Mouse (Mus musculus) gastrocnemius, postnatal 36 days (tissue): ENCODE measurements around the gene Tmcc3. TPM values are rescaled to one million over a fixed set of nuclear protein-coding genes. Genes with fewer than 3 reads are reported as not detected.

ENCODE experiments used
- DNase-seq, 2 experiments: peaks; one replicate each; pipeline ENCODE4 v3.0.0; 2022
- intact Hi-C: fragments of 180-260 bp; cut with DNase I; formaldehyde crosslinking; loops from one replicate; pipeline ENCODE4 v1.15.1; 2025
- total RNA-seq, 2 experiments: library from RNA; stranded (reverse); gene quantifications; 2 replicates each; pipeline ENCODE4 v1.2.3; 2021

Tmcc3 gene
- total RNA-seq, 2 experiments from 2014 or later, result 17.3 to 19.3 TPM

DNA sequence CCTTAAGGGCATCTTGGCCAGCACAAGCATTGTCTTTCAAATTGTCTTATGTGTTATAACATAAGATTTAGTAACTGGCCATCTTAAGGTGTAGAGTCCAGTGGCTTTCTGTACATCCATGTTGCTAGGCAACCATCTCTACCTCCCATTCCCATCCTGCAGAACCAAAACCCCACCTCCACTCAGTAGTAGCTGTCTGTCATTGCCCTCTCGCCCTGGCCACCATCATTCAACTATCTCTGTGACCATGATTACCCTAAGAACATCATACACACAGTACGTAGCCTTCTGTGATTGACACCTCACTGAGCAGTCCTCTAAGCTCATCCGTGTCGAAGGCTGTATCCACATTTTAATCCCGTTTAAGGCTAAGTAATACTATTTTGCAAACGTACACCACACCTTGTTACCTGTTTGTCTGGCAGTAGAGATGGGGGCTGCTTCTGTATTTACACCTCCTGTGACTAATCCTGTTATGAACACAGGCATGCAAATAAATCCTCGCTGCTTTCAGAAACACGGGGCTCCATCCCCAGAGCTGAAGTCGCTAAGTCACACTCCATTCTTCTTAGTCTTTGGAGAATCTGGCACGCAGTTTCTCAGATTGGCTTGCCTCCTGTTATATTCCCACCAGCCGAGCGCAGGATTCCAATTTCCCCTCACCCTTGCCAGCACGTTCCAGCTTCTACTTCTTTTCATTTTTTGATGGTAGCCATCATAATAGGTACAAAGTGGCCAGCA lies 299.6 kb downstream of the Tmcc3 start:
- intact Hi-C loops, result no loop called here
- no peak for DNase-seq

DNA sequence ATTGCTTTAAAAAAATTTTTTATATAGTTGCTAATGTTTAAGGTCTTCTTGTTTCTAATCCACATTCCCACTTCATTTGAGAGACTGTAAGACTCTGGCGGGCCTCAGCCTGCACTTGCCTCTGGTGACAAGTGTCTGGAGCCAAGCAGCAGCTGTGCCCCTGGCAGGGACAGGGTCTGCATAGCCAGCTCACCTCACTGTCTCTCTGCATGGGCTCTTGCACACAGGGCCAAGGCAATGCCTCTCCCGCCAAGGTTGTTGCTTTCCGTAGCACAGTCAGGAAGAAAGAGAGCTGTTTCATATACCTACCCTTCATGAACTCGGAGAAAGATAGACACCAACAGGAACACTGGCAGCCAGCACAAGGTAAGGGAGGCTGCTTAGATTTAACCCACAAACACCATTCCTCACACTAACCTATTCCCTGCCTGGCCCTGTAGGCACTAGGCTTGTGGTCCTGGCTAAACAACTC lies 300.3 kb downstream of the Tmcc3 start:
- intact Hi-C loops, result no loop called here
- DNase-seq, result no peak

GRCm38 (mm10) chr10:94619586-94619985 lies 307.8 kb downstream of the Tmcc3 start:
- intact Hi-C loops, result no loop called here
- no peak for DNase-seq

GRCm38 (mm10) chr10:94620561-94620960 lies 308.8 kb downstream of the Tmcc3 start:
- no peak for DNase-seq
- intact Hi-C loops, result loop anchor here (5.0 to 10.0 kb wide), 3 partner anchors 154 to 854 kb away; partner anchors contain the start of gene Plxnc1

DNA sequence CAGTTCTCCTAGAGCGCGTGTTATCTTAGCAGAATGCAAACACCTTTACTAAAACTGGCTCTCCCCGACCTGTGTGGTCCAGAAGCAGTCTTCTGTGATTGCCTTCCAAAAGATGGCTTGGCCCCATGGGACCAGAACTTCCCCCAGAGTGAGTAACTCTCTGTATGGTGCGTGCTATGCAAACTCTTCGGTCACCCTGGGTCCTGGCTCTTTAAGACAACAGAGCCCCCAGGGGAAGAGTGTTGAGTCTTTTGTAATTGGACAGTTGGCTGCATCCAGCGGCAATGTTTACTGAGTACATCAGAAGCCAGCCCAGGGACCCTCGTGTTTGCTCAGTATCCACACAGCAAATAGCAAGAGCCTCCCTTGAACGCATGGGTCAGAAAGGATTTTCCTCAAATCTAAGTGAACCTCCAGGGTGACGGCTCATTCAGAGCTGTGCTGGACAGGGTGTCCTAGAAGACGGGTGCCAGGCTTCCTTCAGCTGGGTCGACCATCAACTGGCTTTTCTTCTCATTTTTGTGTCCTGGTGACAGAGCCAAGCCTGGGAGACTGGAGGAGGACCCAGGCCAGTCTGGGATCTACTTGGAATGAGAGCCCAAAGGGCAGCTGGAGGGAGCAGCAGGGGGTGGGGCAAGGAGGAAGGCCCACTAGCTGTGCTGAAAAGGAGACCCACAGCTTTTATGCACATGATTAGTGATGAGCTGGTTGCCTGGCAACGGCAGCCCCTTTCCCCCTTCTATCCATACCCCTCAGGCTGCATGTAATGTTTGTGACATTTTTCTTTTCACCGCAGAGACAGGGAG lies 309.9 kb downstream of the Tmcc3 start:
- intact Hi-C loops, result loop anchor here (2.0 to 10.0 kb wide), 4 partner anchors 153 to 853 kb away; partner anchors contain the start of gene Plxnc1
- no peak for DNase-seq

DNA sequence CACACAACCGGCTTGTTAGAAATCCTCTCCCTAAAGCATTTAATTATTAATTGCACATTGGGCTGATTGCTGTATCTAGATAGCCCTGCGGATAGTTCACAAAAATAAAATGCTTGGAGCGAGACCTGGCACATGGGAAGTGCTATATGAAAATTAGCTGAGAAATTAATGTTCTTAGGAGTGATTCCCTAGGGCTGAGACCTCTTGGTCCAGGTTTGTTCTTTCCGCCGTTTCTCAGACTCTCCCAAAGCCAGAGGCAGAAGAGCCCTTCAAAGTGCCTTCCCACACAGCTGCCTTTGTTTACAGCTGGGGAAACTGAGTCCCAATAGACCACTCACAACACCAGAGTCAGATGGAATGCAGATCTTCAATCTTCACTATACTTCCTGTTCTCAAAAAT lies 310.5 kb downstream of the Tmcc3 start:
- no peak for DNase-seq
- intact Hi-C loops, result loop anchor here (2.0 to 10.0 kb wide), 4 partner anchors 153 to 853 kb away; partner anchors contain the start of gene Plxnc1

GRCm38 (mm10) chr10:94622828-94623227 lies 311.1 kb downstream of the Tmcc3 start:
- no peak for DNase-seq
- intact Hi-C loops, result loop anchor here (2.0 to 10.0 kb wide), 4 partner anchors 152 to 852 kb away; partner anchors contain the start of gene Plxnc1

- intact Hi-C loops, result loop anchor here (2.0 to 10.0 kb wide), 4 partner anchors 151 to 851 kb away; partner anchors contain the start of gene Plxnc1
- peak; percentile 68 to 71 for DNase-seq
Observed at GRCm38 (mm10) chr10:94623617-94624016, 311.9 kb downstream of the Tmcc3 start.

GRCm38 (mm10) chr10:94625036-94625435 lies 313.3 kb downstream of the Tmcc3 start:
- DNase-seq, result no peak
- intact Hi-C loops, result loop anchor here (10.0 kb wide), 2 partner anchors 150 to 850 kb away; no protein-coding TSS in a partner anchor

DNA sequence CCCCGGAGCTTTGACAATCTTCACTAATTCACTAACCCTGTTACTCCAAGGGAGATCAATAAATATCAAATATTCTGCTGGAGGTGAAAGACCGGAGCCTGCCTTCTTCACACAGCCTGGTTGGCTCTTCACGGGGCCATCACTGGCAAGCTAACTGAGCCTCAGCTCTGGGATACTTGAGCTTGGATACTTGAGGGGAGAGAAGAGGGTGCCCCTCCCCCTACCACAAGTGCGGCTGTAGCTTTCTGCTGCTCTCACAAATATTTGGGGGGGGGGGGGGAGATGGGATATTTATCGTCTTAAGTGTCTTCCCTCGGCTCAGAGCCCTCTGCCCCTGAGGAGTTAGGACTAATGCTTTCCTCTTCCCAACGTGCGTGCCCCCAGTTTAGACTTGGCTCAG lies 313.9 kb downstream of the Tmcc3 start:
- intact Hi-C loops, result loop anchor here (10.0 kb wide), 2 partner anchors 149 to 849 kb away; no protein-coding TSS in a partner anchor
- DNase-seq, result no peak

DNA sequence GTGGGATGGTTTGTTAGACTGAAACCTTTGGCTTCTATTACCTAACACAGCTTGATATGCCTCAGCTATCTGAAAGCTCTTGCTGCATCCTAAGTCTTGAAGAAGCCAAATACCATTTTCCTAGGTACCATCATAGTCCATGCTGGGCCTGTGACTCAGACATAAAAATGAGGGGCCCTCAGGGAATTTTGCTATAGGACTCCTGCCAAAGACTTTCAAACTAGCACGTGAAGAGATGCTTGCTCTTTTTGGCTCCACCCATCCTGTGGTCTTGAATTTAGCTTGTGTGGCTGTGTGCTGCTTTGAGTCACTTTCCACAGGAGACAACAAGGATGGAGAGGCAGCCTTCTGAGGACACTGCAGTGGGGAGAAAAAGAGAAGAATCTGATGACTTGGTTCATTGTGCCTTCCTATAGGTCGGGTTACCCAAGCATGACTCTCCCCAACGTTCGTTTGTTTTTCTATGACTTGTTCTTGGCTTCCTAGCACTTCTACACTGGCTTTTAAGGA lies 319.1 kb downstream of the Tmcc3 start:
- intact Hi-C loops, result loop anchor here (10.0 kb wide), 1 partner anchor 734 kb away; no protein-coding TSS in a partner anchor
- no peak for DNase-seq

- DNase-seq, result no peak
- intact Hi-C loops, result loop anchor here (10.0 kb wide), 1 partner anchor 733 kb away; no protein-coding TSS in a partner anchor
Observed at GRCm38 (mm10) chr10:94631541-94632113, 319.9 kb downstream of the Tmcc3 start.

DNA sequence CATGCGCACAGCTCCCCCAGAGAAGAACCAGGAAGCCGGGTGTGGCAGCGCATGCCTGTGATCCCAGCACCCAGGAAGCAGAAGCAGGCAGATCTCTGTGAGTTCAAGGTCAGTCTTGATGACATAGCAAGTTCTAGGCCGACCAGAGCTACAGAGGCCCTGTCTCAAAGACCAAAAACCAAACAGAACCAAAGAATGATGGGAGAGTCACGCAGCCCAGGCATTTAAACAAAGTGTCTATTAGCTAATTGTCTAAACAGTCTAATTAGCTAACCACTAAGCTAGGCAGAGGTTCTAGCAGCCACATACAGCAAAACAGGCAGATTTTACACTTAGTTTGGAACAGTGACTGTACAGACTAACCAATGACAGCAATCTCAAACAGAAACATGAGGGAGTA lies 320.5 kb downstream of the Tmcc3 start:
- DNase-seq, result no peak
- intact Hi-C loops, result loop anchor here (10.0 kb wide), 1 partner anchor 733 kb away; no protein-coding TSS in a partner anchor

DNA sequence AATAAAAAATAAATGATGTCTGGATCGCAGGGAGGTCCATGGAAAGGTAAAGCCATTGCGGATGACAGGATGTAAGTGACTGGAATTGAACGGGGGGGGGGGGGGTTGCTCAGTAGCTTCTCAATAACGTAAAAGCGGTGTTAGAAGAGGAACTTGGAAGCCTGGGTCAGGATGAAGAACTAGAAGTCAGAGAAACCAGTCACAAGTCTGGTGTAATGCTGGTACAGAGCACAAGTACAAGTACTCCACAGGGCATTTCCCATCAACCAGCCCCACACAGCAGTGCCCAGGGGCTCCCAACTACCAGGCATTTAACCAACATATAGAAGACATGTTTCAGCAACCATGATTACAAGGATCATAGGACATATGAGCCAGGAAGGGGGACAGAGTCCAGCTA lies 326.9 kb downstream of the Tmcc3 start:
- intact Hi-C loops, result loop anchor here (10.0 kb wide), 1 partner anchor 726 kb away; no protein-coding TSS in a partner anchor
- no peak for DNase-seq

DNA sequence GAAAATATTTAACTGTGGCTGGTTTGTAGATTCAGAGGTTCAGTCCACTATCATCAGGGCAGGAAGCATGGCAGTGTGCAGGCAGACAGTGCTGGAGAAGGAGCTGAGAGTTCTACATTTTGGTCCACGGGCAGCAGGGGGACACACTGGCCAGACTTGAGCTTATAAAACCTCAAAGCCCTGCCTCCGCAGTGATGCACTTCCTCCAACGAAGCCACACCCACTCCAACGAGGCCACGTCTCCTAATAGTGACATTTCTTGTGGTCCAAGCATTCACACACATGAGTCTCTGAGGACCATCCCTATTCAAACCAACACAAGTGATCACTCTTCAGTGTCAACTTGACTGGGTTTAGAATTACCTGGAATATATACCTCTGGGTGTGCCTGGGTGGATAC lies 327.5 kb downstream of the Tmcc3 start:
- no peak for DNase-seq
- intact Hi-C loops, result loop anchor here (10.0 kb wide), 1 partner anchor 726 kb away; no protein-coding TSS in a partner anchor

DNA sequence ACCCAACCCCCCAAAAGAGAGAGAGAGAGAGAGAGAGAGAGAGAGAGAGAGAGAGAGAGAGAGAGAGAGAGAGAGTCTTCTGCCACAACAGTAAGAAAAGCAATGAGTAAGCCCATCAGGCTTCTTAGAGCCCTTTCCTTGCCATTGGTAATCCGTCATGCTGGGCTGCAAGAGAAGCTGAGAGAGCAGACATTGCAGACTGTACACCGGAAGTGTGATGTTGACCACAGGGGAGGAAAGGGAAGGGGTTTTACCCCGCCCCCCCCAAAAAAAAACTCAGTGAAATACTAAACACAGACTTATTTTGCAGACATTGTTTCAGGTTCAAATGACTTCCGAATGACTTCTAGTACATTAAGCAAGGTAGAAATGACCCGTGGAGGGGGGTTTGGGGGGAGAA lies 328.3 kb downstream of the Tmcc3 start:
- intact Hi-C loops, result no loop called here
- no peak for DNase-seq
